Mouse (Mus musculus) fat pad, adult 2 months (tissue): ENCODE measurements at regions not wholly inside any gene's neighbourhood (a gene's known extent, or its start where the extent isn't known, plus 50 kb on each side); places are given as distances from the start of the nearest gene placed in this dataset.

Source experiments
- DNase-seq: peaks from one replicate; pipeline ENCODE4 v3.0.0-alpha.2; 2011; ENCODE audit warnings: low read depth, low spot score; ENCODE audit errors: extremely low read depth

GRCm38 (mm10) chr7:95952395-95952794 lies 218.7 kb upstream of the Tenm4 start:
- DNase-seq = no peak

GRCm38 (mm10) chr7:95954511-95954910 lies 216.5 kb upstream of the Tenm4 start:
- no peak for DNase-seq

- no peak for DNase-seq
Measured at GRCm38 (mm10) chr7:95955119-95955518, 215.9 kb upstream of the Tenm4 start.

- no peak for DNase-seq
Measured at GRCm38 (mm10) chr7:95959068-95959467, 212.0 kb upstream of the Tenm4 start.

- DNase-seq = no peak
Measured at GRCm38 (mm10) chr7:95971863-95972262, 199.2 kb upstream of the Tenm4 start.

- no peak for DNase-seq
Measured at GRCm38 (mm10) chr7:95974085-95974484, 197.0 kb upstream of the Tenm4 start.

GRCm38 (mm10) chr7:95991250-95992032 lies 179.6 kb upstream of the Tenm4 start:
- DNase-seq = no peak

- no peak for DNase-seq
Measured at GRCm38 (mm10) chr7:95992033-95992516, 179.0 kb upstream of the Tenm4 start.

- no peak for DNase-seq
Measured at GRCm38 (mm10) chr7:95992521-95992920, 178.5 kb upstream of the Tenm4 start.

GRCm38 (mm10) chr7:95997190-95997589 lies 173.9 kb upstream of the Tenm4 start:
- no peak for DNase-seq

GRCm38 (mm10) chr7:95999189-95999588 lies 171.9 kb upstream of the Tenm4 start:
- DNase-seq = no peak

GRCm38 (mm10) chr7:96002401-96002800 lies 168.6 kb upstream of the Tenm4 start:
- no peak for DNase-seq

- DNase-seq = no peak
Measured at GRCm38 (mm10) chr7:96006299-96006698, 164.7 kb upstream of the Tenm4 start.

GRCm38 (mm10) chr7:96013008-96013407 lies 158.0 kb upstream of the Tenm4 start:
- no peak for DNase-seq

- no peak for DNase-seq
Measured at GRCm38 (mm10) chr7:96017112-96017884, 153.7 kb upstream of the Tenm4 start.

- no peak for DNase-seq
Measured at GRCm38 (mm10) chr7:96024048-96024447, 147.0 kb upstream of the Tenm4 start.

GRCm38 (mm10) chr7:96026781-96027418 lies 144.1 kb upstream of the Tenm4 start:
- DNase-seq = no peak

GRCm38 (mm10) chr7:96033636-96034035 lies 137.4 kb upstream of the Tenm4 start:
- DNase-seq = no peak

GRCm38 (mm10) chr7:96035456-96035855 lies 135.6 kb upstream of the Tenm4 start:
- DNase-seq = no peak

- DNase-seq = no peak
Measured at GRCm38 (mm10) chr7:96039628-96040027, 131.4 kb upstream of the Tenm4 start.

GRCm38 (mm10) chr7:96041806-96042205 lies 129.2 kb upstream of the Tenm4 start:
- DNase-seq = no peak

GRCm38 (mm10) chr7:96051631-96052030 lies 119.4 kb upstream of the Tenm4 start:
- no peak for DNase-seq
